ENCODE assay signal across 8 mouse cellular contexts in the genomic region with DNA sequence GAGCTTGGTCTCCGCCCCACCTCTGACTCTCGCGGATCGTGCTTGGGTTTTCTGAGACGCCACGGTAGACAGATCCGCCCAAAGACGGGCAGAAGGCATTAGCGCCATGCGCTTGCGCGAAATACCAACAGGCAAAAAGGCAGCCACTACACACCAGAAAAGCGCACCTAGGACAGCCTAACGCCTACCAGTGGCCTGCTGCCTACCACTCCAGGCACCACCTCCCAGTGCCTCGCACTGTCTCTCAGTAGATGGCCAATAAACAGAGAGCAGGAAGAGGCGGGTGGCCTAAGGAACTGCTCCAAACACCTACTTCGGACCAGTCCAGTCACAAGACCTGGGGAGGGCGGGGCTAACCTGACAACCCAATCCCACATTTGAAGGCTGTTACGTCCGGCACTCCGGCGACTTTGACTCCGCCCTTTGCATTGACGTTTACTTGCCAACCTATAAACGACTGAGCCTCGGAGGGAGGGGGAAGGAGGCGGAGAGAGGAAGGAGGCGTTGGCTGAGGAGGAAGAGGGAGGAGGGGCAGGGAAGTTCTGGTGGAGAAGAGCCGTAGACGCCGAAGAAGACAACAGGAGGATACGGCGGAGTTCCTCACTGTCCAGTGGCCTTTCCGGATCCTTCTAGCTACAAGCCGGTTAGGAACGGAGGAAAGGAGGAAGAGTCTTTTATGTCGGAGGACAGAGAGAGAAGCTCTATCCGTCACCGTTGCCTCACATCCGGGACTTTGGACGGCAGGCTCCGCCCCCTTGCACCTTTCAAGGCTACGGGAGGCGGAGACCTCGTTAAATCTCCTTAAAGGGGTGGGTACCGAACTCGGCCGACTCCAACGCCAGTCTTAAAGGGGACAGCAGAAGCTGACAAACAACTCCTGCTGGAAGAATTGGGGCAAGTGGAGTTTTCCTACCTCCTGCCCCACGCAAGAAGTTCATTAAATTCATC. TPM values are rescaled to one million over a fixed set of nuclear protein-coding genes. Genes with fewer than 3 reads are reported as not detected.
DNase-seq lines count a peak whose midpoint lies in the region; ATAC-seq and TF ChIP-seq lines count a peak whose summit lies in the region.

No protein-coding gene starts in this region.

- peak; percentile 100 for DNase-seq in A20 (ENCODE audit: low read depth, low spot score)
- peak; percentile 100 for DNase-seq in heart, adult 9 months (ENCODE audit: low spot score in 2 of 2)
- peak; percentile 97 to 99 for DNase-seq in monocyte, adult 2 months (ENCODE audit: low read depth in 1 of 2, low spot score in 2 of 2)
- DNase-seq in spleen, postnatal 36 days (ENCODE audit: low spot score in 2 of 2), result peak; percentile 100

- ATAC-seq in kidney, embryonic 14.5 days (ENCODE audit: low FRiP score, low TSS enrichment), result peak; percentile 95
- peak; percentile 93 for ATAC-seq in limb, embryonic 15.5 days (ENCODE audit: insufficient number of reproducible peaks, low FRiP score, low TSS enrichment, low read depth)

- no peak for TF ChIP-seq CTCF in bone marrow macrophage, adult 2 months (IDR thresholded peaks at IDR 0.05; ENCODE audit: low read depth, low read length)
- no peak for TF ChIP-seq CTCF in embryonic fibroblast, embryonic 13.5 days (IDR thresholded peaks at IDR 0.05; ENCODE audit: borderline replicate concordance, insufficient read depth, low read length)

- TF ChIP-seq POLR2A in bone marrow macrophage, adult 2 months (IDR thresholded peaks at IDR 0.05; ENCODE audit: borderline replicate concordance, low read depth, low read length), result no peak
- TF ChIP-seq POLR2A in embryonic fibroblast, embryonic 13.5 days (IDR thresholded peaks at IDR 0.05; ENCODE audit: low read depth, low read length), result peak; percentile 87

- H3K4me3 ChIP-seq in bone marrow macrophage, adult 2 months (ENCODE audit: insufficient read depth, low read length), result peak overlapping the region; percentile 69
- peak overlapping the region; percentile 54 for H3K4me3 ChIP-seq in embryonic fibroblast, embryonic 13.5 days (ENCODE audit: insufficient read depth, low read length)
- peak overlapping the region; percentile 98 for H3K4me3 ChIP-seq in kidney, embryonic 14.5 days (ENCODE audit: low read length)
- peak overlapping the region; percentile 99 for H3K4me3 ChIP-seq in limb, embryonic 15.5 days

- peak overlapping the region; percentile 94 for H3K4me2 ChIP-seq in kidney, embryonic 14.5 days (replicated peaks; ENCODE audit: low read depth, low read length)
- peak overlapping the region; percentile 80 for H3K4me2 ChIP-seq in limb, embryonic 15.5 days

- peaks cover 50% of the 10 kb centered on the region for H3K36me3 ChIP-seq in kidney, embryonic 14.5 days (ENCODE audit: control insufficient read depth, insufficient read depth, low read length)
- peaks cover 51% of the 10 kb centered on the region for H3K36me3 ChIP-seq in limb, embryonic 15.5 days

- no peaks in the 10 kb centered on the region for H3K9me3 ChIP-seq in kidney, embryonic 14.5 days (ENCODE audit: control insufficient read depth, low read length)
- H3K9me3 ChIP-seq in limb, embryonic 15.5 days, result no peaks in the 10 kb centered on the region

- peak overlapping the region; percentile 96 for H3K9ac ChIP-seq in kidney, embryonic 14.5 days (ENCODE audit: low read depth, low read length)
- H3K9ac ChIP-seq in limb, embryonic 15.5 days, result peak overlapping the region; percentile 92

- H3K27me3 ChIP-seq in kidney, embryonic 14.5 days (ENCODE audit: control insufficient read depth, insufficient read depth, low read length), result no peaks in the 10 kb centered on the region
- no peaks in the 10 kb centered on the region for H3K27me3 ChIP-seq in limb, embryonic 15.5 days

- peaks cover 21% of the 10 kb centered on the region for H3K4me1 ChIP-seq in bone marrow macrophage, adult 2 months (ENCODE audit: control insufficient read depth, insufficient read depth, low read length)
- H3K4me1 ChIP-seq in embryonic fibroblast, embryonic 13.5 days (ENCODE audit: control insufficient read depth, insufficient read depth, low read length), result peaks cover 14% of the 10 kb centered on the region
- H3K4me1 ChIP-seq in kidney, embryonic 14.5 days (ENCODE audit: control insufficient read depth, insufficient read depth, low read length), result peaks cover 12% of the 10 kb centered on the region; the same call in 1 of the 2 replicates
- peaks cover 27% of the 10 kb centered on the region for H3K4me1 ChIP-seq in limb, embryonic 15.5 days

- peak overlapping the region; percentile 95 for H3K27ac ChIP-seq in bone marrow macrophage, adult 2 months (ENCODE audit: insufficient read depth, low read depth, low read length)
- H3K27ac ChIP-seq in embryonic fibroblast, embryonic 13.5 days (ENCODE audit: insufficient read depth, low read length), result peak overlapping the region; percentile 93
- peak overlapping the region; percentile 98 for H3K27ac ChIP-seq in kidney, embryonic 14.5 days (ENCODE audit: low read depth, low read length)
- peak overlapping the region; percentile 98 for H3K27ac ChIP-seq in limb, embryonic 15.5 days

- WGBS in kidney, embryonic 14.5 days, result under 1% methylated on average over 50 of the region's 50 CpGs
- under 1% methylated on average over 50 of the region's 50 CpGs for WGBS in limb, embryonic 15.5 days

RNA-seq across cellular contexts. Expression of gene Fbrs, which starts 1.0 kb away (rescaled TPM):
- polyA plus RNA-seq in bone marrow macrophage, adult 2 months (2012; ENCODE audit: insufficient read depth, insufficient read length, missing spikeins), result 134 and 147 TPM in 2 replicates
- 54.2 and 58.1 TPM in 2 replicates for polyA plus RNA-seq in embryonic fibroblast, embryonic 13.5 days (2011; ENCODE audit: insufficient read length, low read depth, missing spikeins)
- polyA plus RNA-seq in kidney, embryonic 14.5 days (2014; fragmentation: Nextera tagmentation; extraction: Ambion mirVana), result 16.1 and 16.7 TPM in 2 replicates
- polyA plus RNA-seq in limb, embryonic 15.5 days (2015; fragmentation: Nextera tagmentation; extraction: Ambion mirVana), result 13.7 and 16.0 TPM in 2 replicates

RNA-seq across cellular contexts. Expression of gene Prr14, which starts 18.6 kb away (rescaled TPM):
- polyA plus RNA-seq in bone marrow macrophage, adult 2 months (2012; ENCODE audit: insufficient read depth, insufficient read length, missing spikeins), result 67.4 and 69.0 TPM in 2 replicates
- 73.6 and 83.0 TPM in 2 replicates for polyA plus RNA-seq in embryonic fibroblast, embryonic 13.5 days (2011; ENCODE audit: insufficient read length, low read depth, missing spikeins)
- 40.9 and 48.4 TPM in 2 replicates for polyA plus RNA-seq in kidney, embryonic 14.5 days (2014; fragmentation: Nextera tagmentation; extraction: Ambion mirVana)
- 37.4 and 45.2 TPM in 2 replicates for polyA plus RNA-seq in limb, embryonic 15.5 days (2015; fragmentation: Nextera tagmentation; extraction: Ambion mirVana)

RNA-seq across cellular contexts. Expression of gene Zfp689, which starts 29.0 kb away (rescaled TPM):
- 1.4 and 1.7 TPM in 2 replicates for polyA plus RNA-seq in bone marrow macrophage, adult 2 months (2012; ENCODE audit: insufficient read depth, insufficient read length, missing spikeins)
- polyA plus RNA-seq in embryonic fibroblast, embryonic 13.5 days (2011; ENCODE audit: insufficient read length, low read depth, missing spikeins), result 1.8 and 3.2 TPM in 2 replicates
- polyA plus RNA-seq in kidney, embryonic 14.5 days (2014; fragmentation: Nextera tagmentation; extraction: Ambion mirVana), result 6.4 and 10.8 TPM in 2 replicates
- 9.4 and 9.8 TPM in 2 replicates for polyA plus RNA-seq in limb, embryonic 15.5 days (2015; fragmentation: Nextera tagmentation; extraction: Ambion mirVana)

RNA-seq across cellular contexts. Expression of gene Srcap, which starts 33.8 kb away (rescaled TPM):
- 56.4 and 58.1 TPM in 2 replicates for polyA plus RNA-seq in bone marrow macrophage, adult 2 months (2012; ENCODE audit: insufficient read depth, insufficient read length, missing spikeins)
- 63.8 and 64.6 TPM in 2 replicates for polyA plus RNA-seq in embryonic fibroblast, embryonic 13.5 days (2011; ENCODE audit: insufficient read length, low read depth, missing spikeins)
- 43.0 and 82.3 TPM in 2 replicates for polyA plus RNA-seq in kidney, embryonic 14.5 days (2014; fragmentation: Nextera tagmentation; extraction: Ambion mirVana)
- polyA plus RNA-seq in limb, embryonic 15.5 days (2015; fragmentation: Nextera tagmentation; extraction: Ambion mirVana), result 37.6 and 40.0 TPM in 2 replicates

RNA-seq across cellular contexts. Expression of gene Gm42715, which starts 41.4 kb away (rescaled TPM):
- polyA plus RNA-seq in bone marrow macrophage, adult 2 months (2012; ENCODE audit: insufficient read depth, insufficient read length, missing spikeins), result 4.7 and 6.2 TPM in 2 replicates
- polyA plus RNA-seq in embryonic fibroblast, embryonic 13.5 days (2011; ENCODE audit: insufficient read length, low read depth, missing spikeins), result 10.3 and 12.0 TPM in 2 replicates
- 25.1 and 25.4 TPM in 2 replicates for polyA plus RNA-seq in kidney, embryonic 14.5 days (2014; fragmentation: Nextera tagmentation; extraction: Ambion mirVana)
- 12.3 and 13.1 TPM in 2 replicates for polyA plus RNA-seq in limb, embryonic 15.5 days (2015; fragmentation: Nextera tagmentation; extraction: Ambion mirVana)

Comparison
In these comparisons a context has a peak if more than half of its experiments do, and no peak if none do; other contexts are left out.
1. Peak in every context shown above with its lines: DNase-seq, ATAC-seq, H3K4me3 ChIP-seq and H3K27ac ChIP-seq.